Mouse (Mus musculus): Measurements from ENCODE around the gene Tenm4.

Tenm4 gene

GRCm38 (mm10) chr7:96524486-96525205 is 353.6 kb downstream of the Tenm4 start:
- no peak for DNase-seq (ENCODE audit: low read depth, low spot score)

DNA sequence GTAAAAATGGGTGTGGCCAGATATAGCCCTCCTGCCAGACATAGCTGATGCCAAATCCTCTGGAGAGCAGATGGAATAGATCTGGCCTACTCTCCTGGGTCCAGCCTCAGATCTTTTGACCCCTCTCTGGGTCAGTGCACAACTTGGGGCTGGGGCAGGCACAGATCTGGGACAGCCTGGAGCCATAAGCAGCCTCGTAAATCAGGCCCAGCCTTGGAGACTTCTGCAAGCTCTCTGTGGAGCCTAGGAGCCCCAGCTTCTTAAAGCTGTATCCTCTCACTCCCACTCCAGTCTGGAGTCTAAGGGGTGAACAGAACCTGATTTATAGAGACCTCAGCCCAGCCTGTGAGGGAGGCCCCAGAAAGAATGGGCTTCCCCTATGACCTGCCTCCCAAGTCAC is 354.3 kb downstream of the Tenm4 start:
- no peak for DNase-seq (ENCODE audit: low read depth, low spot score)

GRCm38 (mm10) chr7:96530571-96531426 is 359.8 kb downstream of the Tenm4 start:
- DNase-seq (ENCODE audit: low read depth, low spot score): no peak

- no peak for DNase-seq (ENCODE audit: low read depth, low spot score)
Observed at GRCm38 (mm10) chr7:96531954-96532737, 361.1 kb downstream of the Tenm4 start.

DNA sequence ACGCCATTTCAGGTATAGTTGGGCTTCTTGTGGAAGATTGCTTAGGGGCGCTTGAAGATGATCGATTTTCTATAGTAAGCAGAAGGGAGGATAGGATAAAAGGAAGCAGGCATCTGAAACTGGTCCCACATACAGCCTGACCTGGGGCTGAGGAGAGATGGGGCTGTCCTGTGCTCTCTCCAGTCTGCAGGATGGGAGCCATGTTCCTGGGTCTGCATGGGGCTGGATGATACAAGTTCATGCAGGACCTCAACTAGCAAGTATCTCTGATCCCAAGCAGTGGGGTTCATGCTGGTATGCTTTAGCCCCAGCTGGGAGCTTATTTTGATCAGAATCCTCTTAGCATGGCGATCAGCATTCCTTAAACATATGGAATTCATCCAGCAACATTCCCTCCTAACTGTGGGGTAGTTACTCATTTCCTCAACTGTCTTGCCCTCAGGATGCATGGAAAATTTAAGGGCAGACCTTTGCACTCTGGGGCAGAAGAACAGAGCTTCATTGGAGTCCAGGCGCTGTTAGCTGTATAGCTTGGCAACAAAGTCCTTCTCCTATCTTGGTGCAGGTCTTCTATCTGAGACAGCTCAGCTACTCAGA is 361.9 kb downstream of the Tenm4 start:
- DNase-seq (ENCODE audit: low read depth, low spot score): no peak

DNA sequence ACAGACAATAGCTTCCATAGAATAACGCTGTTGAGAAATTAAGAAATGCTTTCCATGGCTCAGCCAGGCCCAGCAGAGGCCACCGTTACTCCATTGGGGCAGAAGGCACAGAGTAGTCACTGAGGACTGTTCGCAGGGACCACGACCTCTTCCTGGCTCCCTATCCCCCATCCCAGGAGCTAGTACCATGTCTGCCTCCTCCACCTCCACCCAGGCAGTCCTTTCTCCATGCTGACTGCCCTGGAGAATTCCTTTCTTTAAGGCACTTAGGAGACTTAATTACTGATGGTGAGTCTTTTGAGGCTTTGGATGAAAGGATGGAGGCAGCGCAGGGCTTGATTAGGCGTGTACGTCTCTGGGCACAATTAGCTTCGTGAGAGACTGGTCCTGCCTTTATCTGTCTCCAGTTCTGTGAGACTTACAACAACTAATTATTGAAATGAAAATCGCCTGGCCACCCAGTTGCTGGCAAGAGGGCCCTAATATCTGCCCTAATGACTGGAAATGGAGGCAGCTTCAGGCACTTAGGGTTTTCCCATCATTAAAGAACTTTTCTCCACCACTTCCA is 365.4 kb downstream of the Tenm4 start:
- no peak for DNase-seq (ENCODE audit: low read depth, low spot score)

DNA sequence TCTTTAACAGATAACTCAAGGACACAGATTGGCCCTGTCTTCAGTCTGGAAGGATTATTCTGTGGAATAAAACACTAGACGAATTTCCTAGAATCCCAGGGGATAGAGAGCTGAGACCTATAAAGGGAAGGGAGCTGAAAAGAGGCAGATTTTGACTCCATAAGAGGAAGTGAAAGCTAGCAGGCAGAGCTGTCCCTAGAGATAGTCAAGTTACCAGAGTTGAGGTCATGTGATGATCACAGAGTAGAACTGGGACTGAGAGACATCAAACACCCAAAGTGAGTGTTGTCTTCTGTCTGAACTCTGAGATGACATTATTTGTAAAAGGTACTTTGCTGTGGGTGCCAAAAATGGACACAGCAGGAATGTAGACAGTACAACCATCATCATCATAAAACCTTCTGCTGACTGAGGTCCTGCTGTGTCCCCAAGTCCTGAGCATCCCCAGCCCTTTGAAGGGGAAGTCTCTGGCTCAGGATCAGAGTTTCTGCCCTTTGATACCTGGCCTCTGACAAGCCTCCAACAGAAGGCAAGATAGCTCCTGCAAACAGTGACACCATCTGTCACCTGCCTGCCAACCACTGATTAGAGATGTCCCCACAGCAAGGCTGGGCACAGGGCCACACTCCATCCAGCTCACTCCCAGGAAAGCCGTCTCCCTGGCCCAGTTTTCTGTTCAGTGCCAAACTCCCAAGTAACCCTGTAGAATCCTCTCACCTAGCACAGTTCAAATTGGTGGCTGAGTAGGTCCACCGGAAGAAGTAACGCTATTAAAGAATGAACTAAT is 368.4 kb downstream of the Tenm4 start:
- DNase-seq (ENCODE audit: low read depth, low spot score): no peak

DNA sequence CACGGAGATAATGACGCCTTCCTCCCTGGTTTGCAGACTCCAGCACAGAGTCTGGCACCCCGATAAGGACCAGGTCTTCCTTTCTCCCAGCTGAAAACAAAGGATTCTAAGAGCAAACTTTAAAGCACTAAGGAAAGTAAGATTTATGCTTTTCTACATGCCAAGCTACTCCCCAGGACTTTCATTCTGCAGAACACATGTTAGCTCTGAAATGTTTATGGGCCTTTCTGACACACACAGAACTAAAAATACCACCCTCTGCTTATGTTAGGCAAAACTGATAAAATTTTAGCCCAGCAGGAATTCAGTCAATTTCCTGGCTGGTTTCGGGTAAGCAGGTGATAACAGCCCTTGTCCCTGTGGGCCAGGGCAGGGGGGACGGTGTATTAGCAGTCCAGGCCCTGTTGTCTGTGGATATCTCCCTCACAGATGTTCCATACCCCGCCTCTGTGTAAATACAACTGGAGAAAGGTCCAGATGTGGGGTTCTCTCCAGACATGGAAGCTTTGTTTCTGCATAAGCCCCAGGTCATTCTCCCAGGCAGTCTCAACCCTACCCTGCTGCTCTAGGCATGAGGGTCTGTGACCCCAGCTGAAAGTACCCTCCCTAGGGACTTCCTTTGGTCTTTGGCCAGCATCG is 369.5 kb downstream of the Tenm4 start:
- DNase-seq (ENCODE audit: low read depth, low spot score): no peak

GRCm38 (mm10) chr7:96545979-96546378 is 374.9 kb downstream of the Tenm4 start:
- no peak for DNase-seq (ENCODE audit: low read depth, low spot score)

GRCm38 (mm10) chr7:96551809-96552208 is 380.8 kb downstream of the Tenm4 start:
- DNase-seq (ENCODE audit: low read depth, low spot score): no peak

DNA sequence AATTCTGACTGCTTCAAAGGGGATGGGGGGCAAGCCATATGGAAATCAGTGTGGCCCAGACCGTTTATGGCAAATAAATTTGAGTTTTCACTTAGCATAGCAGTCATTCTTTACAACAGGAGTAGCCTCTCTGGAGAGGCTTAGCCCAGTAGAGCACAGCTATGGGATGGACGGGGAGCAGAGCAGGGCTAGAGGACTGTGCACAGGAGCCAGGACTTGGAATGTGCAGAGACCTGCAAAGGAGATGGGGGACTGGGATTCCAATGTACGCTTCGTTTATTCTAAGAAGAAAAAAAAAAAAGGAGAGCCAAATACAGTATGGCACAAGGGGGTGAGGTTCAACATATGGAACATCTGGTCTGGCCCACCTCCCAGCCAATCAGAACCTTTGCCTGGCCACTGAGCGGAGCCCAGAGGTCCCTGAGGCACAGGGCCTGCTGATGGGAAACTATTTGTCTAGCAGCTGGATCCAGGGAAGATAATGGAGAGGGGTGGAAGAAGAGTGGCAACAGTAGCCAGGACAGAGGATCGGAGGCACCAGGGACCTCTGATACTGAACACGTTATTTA is 381.3 kb downstream of the Tenm4 start:
- DNase-seq (ENCODE audit: low read depth, low spot score): no peak

DNA sequence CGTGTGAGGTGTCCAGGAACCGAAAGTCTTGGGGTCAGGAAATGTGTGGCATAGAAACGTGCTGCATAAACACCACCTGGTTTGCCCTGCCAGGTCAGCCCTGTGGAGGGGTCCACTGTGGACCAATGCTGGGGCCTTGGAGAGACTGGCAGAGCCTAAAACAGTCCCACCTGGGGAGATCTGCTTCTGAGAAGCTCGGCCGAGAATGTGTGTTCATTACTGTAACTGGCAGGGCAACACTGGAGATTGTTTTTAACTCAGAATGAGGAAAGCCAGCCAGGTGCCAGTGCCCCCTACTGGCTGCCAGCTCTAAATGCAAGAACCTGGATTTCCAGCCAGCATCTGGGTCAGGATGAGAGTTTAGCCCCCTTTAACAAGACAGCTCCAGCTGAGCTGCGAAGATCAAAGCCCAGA is 383.2 kb downstream of the Tenm4 start:
- DNase-seq (ENCODE audit: low read depth, low spot score): no peak

DNA sequence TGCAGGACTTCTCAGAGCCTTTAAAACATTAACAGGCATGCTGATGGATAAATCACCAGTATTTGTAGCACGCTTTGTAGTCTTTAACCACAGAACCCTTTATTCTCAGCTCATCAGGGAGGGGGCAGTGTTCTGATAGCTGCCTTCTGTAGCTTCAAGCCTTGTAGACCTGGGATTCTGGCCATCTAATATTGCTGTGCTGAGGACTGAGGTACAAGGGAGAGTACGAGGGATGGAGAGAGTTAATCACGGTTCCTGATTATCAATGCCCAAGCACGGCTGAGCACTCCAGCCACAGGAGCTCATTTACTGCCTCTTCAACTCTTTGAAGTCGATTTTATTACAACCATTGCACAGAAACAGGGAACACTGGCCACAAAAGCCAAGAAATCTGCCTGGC is 384.2 kb downstream of the Tenm4 start:
- no peak for DNase-seq (ENCODE audit: low read depth, low spot score)

DNA sequence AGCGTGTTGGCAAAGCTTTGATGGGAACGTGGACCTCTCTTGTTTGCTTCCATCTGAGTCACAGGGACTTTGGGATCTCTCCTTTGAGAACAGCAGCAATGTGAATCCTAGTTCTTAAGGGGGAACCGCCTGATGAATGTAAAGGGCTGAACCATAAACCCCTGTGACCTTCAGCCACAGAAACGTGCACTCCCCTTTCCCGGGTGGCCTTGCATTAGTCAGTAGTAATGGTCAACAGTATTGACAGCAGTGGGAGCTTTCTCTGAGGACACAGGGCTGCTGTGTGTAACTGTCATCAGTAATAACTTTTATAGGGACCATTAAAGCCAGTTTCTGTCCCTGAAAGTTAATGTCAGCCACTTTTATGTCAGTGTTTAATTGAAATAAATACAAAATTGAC is 385.7 kb downstream of the Tenm4 start:
- DNase-seq (ENCODE audit: low read depth, low spot score): no peak

DNA sequence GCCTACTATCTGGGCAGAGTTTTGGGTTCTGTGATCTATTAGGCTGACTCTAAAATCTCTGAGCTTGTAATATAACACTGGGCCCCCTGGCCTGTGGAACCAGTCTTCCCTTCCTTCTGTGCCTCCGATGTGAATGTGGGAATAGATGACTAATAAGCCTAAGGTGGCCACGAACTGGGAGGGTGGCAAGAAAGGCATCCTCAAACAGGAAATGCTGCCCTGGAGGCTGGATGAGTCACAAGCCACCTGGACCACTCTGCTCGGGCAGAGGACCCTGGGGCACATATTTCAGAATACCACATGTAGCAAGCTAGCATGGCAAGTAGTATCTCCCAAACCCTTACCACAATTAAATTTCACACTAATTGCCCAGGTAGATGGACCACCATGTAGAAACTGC is 391.8 kb downstream of the Tenm4 start:
- DNase-seq (ENCODE audit: low read depth, low spot score): no peak

DNA sequence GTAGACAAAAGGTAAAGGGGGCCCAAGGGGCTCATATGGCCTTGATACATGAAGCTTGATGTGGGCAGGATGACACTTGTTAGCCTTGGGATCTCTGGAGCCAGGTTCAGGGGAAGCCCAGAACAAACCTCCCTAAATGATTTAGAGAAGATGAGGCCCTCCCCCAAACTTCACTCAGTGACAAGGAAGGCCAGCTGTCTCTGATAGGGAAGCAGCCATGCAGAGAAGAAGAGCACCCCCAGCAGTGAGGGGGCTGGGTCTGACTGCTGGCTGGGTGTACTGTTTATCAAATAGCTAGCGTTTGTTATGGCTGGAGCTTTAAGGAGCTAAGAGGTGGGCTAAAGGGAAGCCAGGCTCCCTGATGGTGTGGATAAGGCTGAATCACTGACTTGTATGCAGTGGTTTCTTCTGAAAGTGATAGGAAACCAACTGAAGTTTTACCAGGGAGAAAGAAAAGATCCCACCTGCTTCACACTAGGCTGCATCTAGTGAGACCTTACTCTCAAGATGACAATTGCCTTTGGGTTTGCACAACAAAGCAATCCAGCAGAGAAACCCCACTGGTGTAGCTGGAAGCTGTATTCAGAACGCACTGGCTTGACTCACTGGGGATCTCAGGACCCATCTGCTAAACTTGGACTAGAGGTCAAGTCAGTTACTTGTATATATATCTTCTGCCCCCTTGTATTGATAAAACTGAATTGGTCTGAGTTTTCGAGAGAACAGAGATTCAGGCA is 392.5 kb downstream of the Tenm4 start:
- no peak for DNase-seq (ENCODE audit: low read depth, low spot score)

GRCm38 (mm10) chr7:96565806-96566205 is 394.8 kb downstream of the Tenm4 start:
- DNase-seq (ENCODE audit: low read depth, low spot score): no peak

- no peak for DNase-seq (ENCODE audit: low read depth, low spot score)
Observed at GRCm38 (mm10) chr7:96566260-96566659, 395.2 kb downstream of the Tenm4 start.

GRCm38 (mm10) chr7:96568034-96568433 is 397.0 kb downstream of the Tenm4 start:
- DNase-seq (ENCODE audit: low read depth, low spot score): no peak
